Mouse (Mus musculus) spleen, adult 18-20 months (tissue): ENCODE measurements around the gene Gp1ba.

Experiments
- DNase-seq, 2 experiments: peaks; one replicate each; pipeline ENCODE4 v3.0.0; 2022; ENCODE audit warnings: mixed read lengths in 2 of 2

Gp1ba gene

GRCm38 (mm10) chr11:70654198-70654922, 15.4 kb downstream of the Gp1ba start, which contains the start of gene Pfn1:
Pfn1 (minus strand) TSS chr11:70654644.
- peak; percentile 77 to 78 for DNase-seq

GRCm38 (mm10) chr11:70654923-70655570, 16.1 kb downstream of the Gp1ba start:
- DNase-seq: peak; percentile 76 to 78

DNA sequence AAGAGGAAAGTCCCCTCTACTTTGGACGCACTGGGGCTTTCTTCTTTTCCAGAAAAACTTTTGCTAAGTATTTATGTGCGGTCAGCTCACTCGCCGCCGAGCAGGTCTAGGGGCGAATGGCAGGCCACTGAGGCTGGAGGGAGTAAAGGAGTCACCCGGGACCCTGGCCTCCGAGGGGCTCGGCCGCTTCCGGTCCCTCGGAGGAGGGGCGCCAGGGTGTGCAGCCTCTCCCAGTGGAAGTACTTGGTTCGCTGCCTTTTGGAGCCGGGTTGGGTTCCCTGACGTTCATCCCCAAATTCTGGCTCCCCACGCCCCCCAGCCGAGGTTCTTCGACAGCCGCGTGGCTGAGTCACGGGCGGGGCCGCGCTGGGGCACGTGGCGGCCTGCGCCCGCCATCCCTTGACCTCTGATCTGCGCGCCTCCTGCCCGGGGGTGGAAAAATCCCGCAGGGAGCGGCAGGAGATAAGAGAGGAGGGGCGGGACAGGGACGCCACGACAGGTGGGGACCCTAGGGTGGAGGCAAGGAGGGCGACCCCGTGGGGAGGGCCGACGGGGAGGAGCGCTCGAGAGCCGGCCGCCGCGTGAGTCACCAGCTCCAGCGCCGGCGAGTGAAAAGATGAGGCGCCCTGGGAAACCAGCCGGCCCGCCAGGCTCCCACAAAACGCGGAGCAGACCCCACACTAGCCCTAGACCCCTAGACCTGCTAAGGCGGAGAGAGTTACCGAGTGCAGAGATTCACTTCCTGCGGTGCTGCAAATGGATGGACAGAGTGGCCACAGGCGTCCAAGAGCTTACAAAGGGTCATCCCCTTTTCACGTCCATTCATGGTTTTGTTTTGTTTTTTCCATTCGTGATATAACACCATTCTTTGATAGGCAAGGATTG, 16.9 kb downstream of the Gp1ba start:
- DNase-seq: peak; percentile 55 to 69

GRCm38 (mm10) chr11:70656456-70656927, 17.6 kb downstream of the Gp1ba start:
- peak in 1 of 2 experiments; percentile 29 for DNase-seq

DNA sequence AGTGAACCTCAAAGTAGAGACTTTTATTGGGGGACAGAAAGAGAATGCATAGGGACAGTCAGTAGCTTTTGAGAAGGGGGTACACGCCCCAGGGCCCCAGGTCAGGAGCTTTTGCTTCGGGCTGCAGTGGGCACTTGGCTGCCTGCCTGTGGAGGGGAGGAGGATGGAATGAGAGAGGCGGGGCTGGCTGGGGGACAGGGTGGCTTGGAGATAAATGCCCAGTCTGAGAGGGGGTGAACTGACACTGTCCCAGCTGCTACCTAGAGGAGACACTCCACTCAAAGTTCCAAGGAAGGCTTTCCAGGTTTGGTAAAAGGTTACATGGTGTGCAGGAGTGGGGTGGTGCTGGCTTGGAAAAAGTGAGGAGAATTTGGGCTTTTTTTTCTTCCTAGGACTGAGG, 18.0 kb downstream of the Gp1ba start, which contains the start of gene Eno3:
TSS of gene Eno3 (plus strand) at position 239 of the 400 bp plus-strand sequence.
- peak in 1 of 2 experiments; percentile 14 for DNase-seq

DNA sequence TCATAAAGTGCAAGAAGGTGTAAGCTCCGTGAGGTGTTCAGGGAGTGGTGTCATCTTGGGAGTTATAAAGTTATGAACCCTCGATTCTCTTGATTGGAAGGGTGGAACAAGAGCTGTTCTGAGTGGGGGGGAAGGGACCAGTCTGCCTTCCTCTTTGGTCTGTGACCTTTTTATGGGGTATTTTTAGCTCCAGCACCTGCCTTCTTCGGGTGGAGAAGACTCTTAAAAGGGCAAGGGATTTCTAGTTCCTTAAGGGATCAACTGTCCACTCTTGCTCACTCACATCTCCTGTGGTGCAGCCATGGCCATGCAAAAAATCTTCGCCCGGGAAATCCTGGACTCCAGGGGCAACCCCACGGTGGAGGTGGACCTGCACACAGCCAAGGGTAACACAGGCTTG, 18.7 kb downstream of the Gp1ba start:
- peak in 1 of 2 experiments; percentile 15 for DNase-seq

- DNase-seq: no peak
Measured at GRCm38 (mm10) chr11:70657991-70658390, 19.1 kb downstream of the Gp1ba start.

- peak in 1 of 2 experiments; percentile 2 for DNase-seq
Measured at GRCm38 (mm10) chr11:70658521-70658920, 19.6 kb downstream of the Gp1ba start.

- no peak for DNase-seq
Measured at GRCm38 (mm10) chr11:70658942-70659341, 20.0 kb downstream of the Gp1ba start.

DNA sequence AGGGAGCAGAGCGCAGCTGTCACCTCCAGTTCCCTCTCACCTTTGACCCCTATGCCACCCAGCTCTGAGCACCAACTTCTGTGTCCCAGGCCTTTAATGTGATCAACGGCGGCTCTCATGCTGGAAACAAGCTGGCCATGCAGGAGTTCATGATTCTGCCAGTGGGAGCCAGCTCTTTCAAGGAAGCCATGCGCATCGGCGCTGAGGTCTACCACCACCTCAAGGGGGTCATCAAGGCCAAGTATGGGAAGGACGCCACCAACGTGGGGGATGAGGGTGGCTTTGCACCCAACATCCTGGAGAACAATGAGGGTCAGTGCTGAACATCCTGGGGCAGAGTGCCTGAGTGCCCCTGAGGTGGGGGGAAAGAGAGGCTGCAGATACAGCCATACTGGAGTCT, 21.6 kb downstream of the Gp1ba start:
- no peak for DNase-seq

GRCm38 (mm10) chr11:70663101-70663500, 24.2 kb downstream of the Gp1ba start:
- DNase-seq: no peak

GRCm38 (mm10) chr11:70663957-70664356, 25.0 kb downstream of the Gp1ba start:
- no peak for DNase-seq

- DNase-seq: no peak
Measured at GRCm38 (mm10) chr11:70664741-70665140, 25.8 kb downstream of the Gp1ba start.

DNA sequence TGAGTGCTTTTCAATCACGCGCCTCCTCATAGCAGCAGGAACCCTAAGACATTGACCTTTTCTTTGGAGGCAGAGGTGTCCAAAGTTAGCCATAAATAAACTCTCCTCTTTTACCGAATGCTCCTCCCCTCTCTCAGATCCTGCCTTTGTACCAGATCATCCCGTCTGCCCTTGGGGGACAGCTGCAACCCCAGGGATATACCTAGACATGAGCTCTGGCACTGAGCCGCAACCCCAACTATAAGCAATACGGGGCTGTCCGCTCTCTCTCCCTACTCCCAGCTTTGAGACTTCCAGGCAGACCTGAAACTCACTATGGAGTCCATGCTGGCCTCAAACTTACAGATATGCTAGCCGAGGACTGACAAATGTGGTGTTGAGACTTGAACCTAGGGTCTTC, 27.8 kb downstream of the Gp1ba start:
- no peak for DNase-seq

GRCm38 (mm10) chr11:70667271-70668150, 28.6 kb downstream of the Gp1ba start:
- no peak for DNase-seq

DNA sequence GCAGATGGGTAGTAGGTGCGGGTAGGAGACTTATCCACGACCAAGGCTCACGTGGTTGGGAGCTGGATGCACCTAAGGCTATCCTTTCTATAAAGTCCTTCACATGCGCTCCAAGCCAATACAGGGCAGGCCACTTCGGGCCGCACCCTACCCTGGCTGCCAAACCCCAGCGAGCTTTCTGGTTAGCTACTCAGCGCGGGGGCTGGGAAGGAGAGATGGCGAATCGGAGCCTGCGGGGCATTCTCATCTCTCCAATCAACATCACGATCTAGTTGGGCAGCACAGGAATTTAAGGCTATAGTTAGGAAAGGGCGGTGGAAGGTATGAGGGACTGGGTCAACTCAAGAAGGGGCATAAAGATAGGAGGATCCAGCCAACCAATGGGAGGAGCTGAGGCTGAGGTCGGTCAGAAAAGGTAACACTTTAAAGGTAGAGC, 29.4 kb downstream of the Gp1ba start:
- DNase-seq: no peak

GRCm38 (mm10) chr11:70668771-70669505, 30.0 kb downstream of the Gp1ba start, which contains the start of gene Spag7:
Spag7 (minus strand) TSS chr11:70669416.
- peak; percentile 91 for DNase-seq

GRCm38 (mm10) chr11:70669582-70670345, 30.8 kb downstream of the Gp1ba start:
- peak; percentile 80 to 86 for DNase-seq

DNA sequence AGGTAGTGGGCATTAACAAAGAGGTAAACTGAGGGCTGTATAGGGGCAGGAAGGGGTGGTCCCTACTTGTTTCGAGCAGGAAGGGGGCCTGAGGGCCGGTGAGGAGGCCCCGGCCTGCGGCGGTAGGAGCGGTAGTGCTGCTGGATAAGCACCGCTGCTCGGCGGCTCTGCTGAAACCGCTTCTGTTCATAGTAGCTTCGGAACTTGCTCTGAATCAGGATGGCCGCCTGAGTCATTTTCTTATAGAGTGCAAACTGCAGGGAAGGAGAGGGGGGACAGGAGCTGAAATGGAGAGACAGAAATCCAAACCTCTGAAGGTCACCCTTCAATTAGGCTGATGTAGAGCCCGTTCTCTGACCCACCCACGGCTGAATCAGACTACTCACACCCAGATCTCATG, 31.6 kb downstream of the Gp1ba start:
- peak in 1 of 2 experiments; percentile 17 for DNase-seq
